Comparison of ENCODE assay signal across 8 mouse cellular contexts in genomic region chr3:157946843-157947358, GRCm38 (mm10). TPM values are rescaled to one million over a fixed set of nuclear protein-coding genes. Genes with fewer than 3 reads are reported as not detected.
A peak's percentile ranks its signal among the peaks of the same experiment; 100 is the strongest.
DNase-seq lines count a peak whose midpoint lies in the region; ATAC-seq lines count a peak whose summit lies in the region.

Gene Ankrd13c, plus strand, starts transcription at chr3:157947239.

- peak within 1 kb of the TSS; percentile 100 for H3K4me3 ChIP-seq in heart, embryonic 10.5 days
- H3K4me3 ChIP-seq in kidney, embryonic 15.5 days (replicated peaks): peak within 1 kb of the TSS; percentile 96

- peak; percentile 97 for ATAC-seq in erythroblast, adult 5-6 weeks (replicated peaks; ENCODE audit: low FRiP score, poor library complexity, severe bottlenecking)
- peak; percentile 99 for ATAC-seq in kidney, embryonic 15.5 days (replicated peaks; ENCODE audit: low FRiP score)
- peak; percentile 96 for ATAC-seq in monocyte, adult 5-6 weeks (replicated peaks; ENCODE audit: insufficient number of reproducible peaks, low FRiP score, low TSS enrichment, poor library complexity, severe bottlenecking)

- H3K4me2 ChIP-seq in kidney, embryonic 15.5 days: peak within 1 kb of the TSS; percentile 87

- H3K9ac ChIP-seq in kidney, embryonic 15.5 days: peak within 1 kb of the TSS; percentile 91

- H3K36me3 ChIP-seq in heart, embryonic 10.5 days: peaks cover 7% of the 10 kb centered on the region
- peaks cover 9% of the 10 kb centered on the region; the same call in 1 of the 2 replicates for H3K36me3 ChIP-seq in kidney, embryonic 15.5 days

- H3K27ac ChIP-seq in heart, embryonic 10.5 days: peak within 1 kb of the TSS; percentile 98
- H3K27ac ChIP-seq in kidney, embryonic 15.5 days: peak within 1 kb of the TSS; percentile 98

- no peaks in the 10 kb centered on the region for H3K9me3 ChIP-seq in heart, embryonic 10.5 days
- no peaks in the 10 kb centered on the region for H3K9me3 ChIP-seq in kidney, embryonic 15.5 days (replicated peaks)

- WGBS in heart, embryonic 10.5 days: under 1% methylated on average over 45 of the region's 45 CpGs
- 0% methylated on average over 43 of the region's 45 CpGs for WGBS in kidney, embryonic 15.5 days

- peaks cover 7% of the 10 kb centered on the region for H3K4me1 ChIP-seq in heart, embryonic 10.5 days
- peaks cover 13% of the 10 kb centered on the region for H3K4me1 ChIP-seq in kidney, embryonic 15.5 days

- H3K27me3 ChIP-seq in heart, embryonic 10.5 days (ENCODE audit: insufficient read depth, poor library complexity, severe bottlenecking): no peaks in the 10 kb centered on the region
- peaks cover 3% of the 10 kb centered on the region; the same call in 1 of the 2 replicates for H3K27me3 ChIP-seq in kidney, embryonic 15.5 days

- peak; percentile 92 to 95 for DNase-seq in B cell, adult 2 months
- DNase-seq in brain, adult 2 months (ENCODE audit: low read depth, low spot score): peak; percentile 99
- peak; percentile 96 for DNase-seq in heart, embryonic 10.5 days (ENCODE audit: low spot score)
- peak; percentile 88 for DNase-seq in liver
- peak; percentile 87 to 95 for DNase-seq in spleen, postnatal 4 days (ENCODE audit: low spot score in 2 of 2)

RNA-seq across cellular contexts. Expression of gene Ankrd13c, which starts in this region (rescaled TPM):
- total RNA-seq in erythroblast, adult 5-6 weeks (2015; ENCODE audit: low replicate concordance): 49.1 and 65.3 TPM in 2 replicates
- total RNA-seq in erythroblast, adult 5-6 weeks (2017; ENCODE audit: low replicate concordance): 61.8 and 65.3 TPM in 2 replicates
- polyA plus RNA-seq in heart, embryonic 10.5 days (2016; fragmentation: Nextera tagmentation; extraction: Ambion mirVana): 23.9 and 29.8 TPM in 2 replicates
- 24.6 and 25.3 TPM in 2 replicates for polyA plus RNA-seq in kidney, embryonic 15.5 days (2015; fragmentation: Nextera tagmentation; extraction: Ambion mirVana)
- total RNA-seq in monocyte, adult 5-6 weeks (2017): 46.2 to 63.5 TPM (median 50.8 TPM) in 3 replicates

Comparison
In these comparisons a context has a peak if more than half of its experiments do, and no peak if none do; other contexts are left out.
1. Peak in every context shown above with its lines: DNase-seq, ATAC-seq, H3K4me3 ChIP-seq and H3K27ac ChIP-seq.